Mouse (Mus musculus) E14TG2a.4 (cell line): ENCODE measurements around the gene Klf7.

Experiments used
- H3K27me3 ChIP-seq: 2 replicates; pipeline ENCODE4 v1.6.1; 2014; ENCODE audit warnings: low read length, control low read depth; ENCODE audit not compliant: insufficient read depth
- H3K36me3 ChIP-seq: 2 replicates; pipeline ENCODE4 v1.6.1; 2014; ENCODE audit warnings: low read length, control low read depth; ENCODE audit not compliant: insufficient read depth
- H3K4me1 ChIP-seq: replicated peaks from 2 replicates; pipeline ENCODE4 v1.6.1; 2014; ENCODE audit warnings: low read depth, low read length, control low read depth
- H3K4me3 ChIP-seq: replicated peaks from 2 replicates; pipeline ENCODE4 v1.5.1; 2014; ENCODE audit warnings: mild to moderate bottlenecking, low read length
- H3K9me3 ChIP-seq: 2 replicates; pipeline ENCODE4 v1.6.1; 2014; ENCODE audit warnings: low read length, control low read depth
- CTCF ChIP-seq: conservative IDR thresholded peaks from 2 replicates; pipeline ENCODE4 v1.5.1; 2014; ENCODE audit warnings: low read length
- NANOG ChIP-seq: IDR thresholded peaks from 2 replicates; pipeline ENCODE4 v1.6.1; 2014; ENCODE audit warnings: borderline replicate concordance, low read length, mixed read lengths
- POU5F1 ChIP-seq: IDR thresholded peaks from 2 replicates; pipeline ENCODE4 v1.6.1; 2014; ENCODE audit warnings: low read length, borderline replicate concordance

The Klf7 gene

GRCm38 (mm10) chr1:64040831-64041383 lies 81.2 kb downstream of the Klf7 start:
- no peak for TF ChIP-seq CTCF
- TF ChIP-seq POU5F1, result no peak
- TF ChIP-seq NANOG, result no peak
- Histone ChIP-seq H3K4me3 (no peak overlapping the region), H3K27me3 (no peaks in the 10 kb centered on the region), H3K9me3 (0 out of 2 replicates have a peak, but pooled peaks cover 4% of the 10 kb centered on the region), H3K4me1 (peaks cover 7% of the 10 kb centered on the region), H3K36me3 (peaks cover 7% of the 10 kb centered on the region; the same call in 1 of the 2 replicates)

DNA sequence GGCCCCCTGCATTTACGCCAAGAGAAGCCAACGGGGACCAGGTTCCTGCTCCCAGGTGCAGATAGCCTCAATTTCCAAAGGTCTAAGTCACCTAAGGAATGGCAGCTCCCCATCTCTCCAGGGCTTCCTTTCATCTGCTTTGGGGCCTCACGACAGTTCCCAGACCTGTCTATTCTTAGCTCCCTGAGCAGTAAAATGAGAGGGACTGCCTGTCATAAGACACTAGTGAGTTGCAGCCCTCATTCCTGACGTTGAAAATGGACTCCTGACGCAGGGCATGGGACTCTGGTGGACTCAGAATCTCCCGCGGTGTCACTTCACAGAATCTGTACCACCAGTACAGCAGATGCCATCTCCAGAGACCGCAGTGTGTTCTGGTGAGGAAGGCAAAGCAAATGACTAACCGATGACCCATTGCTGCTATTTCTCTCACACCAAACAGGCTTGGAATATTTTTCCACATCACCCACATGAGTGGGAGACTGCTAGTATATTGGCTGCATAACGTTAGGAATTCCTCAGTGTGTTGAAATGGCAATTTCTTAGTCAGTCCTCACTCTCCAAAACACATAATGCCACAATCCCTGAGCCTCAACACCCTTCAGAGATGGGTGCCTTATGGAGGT lies 81.9 kb downstream of the Klf7 start:
- no peak for TF ChIP-seq NANOG
- no peak for TF ChIP-seq POU5F1
- TF ChIP-seq CTCF, result no peak
- H3K4me1 ChIP-seq, result peaks cover 7% of the 10 kb centered on the region
- peaks cover 7% of the 10 kb centered on the region; the same call in 1 of the 2 replicates for H3K36me3 ChIP-seq
- H3K27me3 ChIP-seq, result no peaks in the 10 kb centered on the region
- H3K9me3 ChIP-seq, result 0 out of 2 replicates have a peak, but pooled peaks cover 4% of the 10 kb centered on the region
- no peak overlapping the region for H3K4me3 ChIP-seq

DNA sequence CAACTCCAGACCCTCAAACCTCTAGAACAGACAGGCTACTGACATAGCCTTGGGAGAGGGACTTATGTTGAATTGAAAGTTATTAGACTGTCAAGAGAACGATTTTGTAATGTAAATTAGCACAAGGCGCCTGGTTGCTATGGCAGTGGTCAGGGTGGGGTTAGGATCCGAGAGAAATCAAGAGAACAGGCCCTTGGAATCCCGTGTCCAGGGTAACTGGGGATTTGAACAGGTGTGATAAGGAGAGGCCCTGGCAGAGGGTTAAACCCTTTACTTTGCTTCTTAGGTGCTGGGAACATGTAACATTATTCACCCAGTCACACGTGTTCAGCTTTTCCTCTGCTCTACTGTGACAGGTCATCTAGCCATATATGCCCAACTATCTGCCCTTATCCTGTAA lies 83.7 kb downstream of the Klf7 start:
- H3K27me3 ChIP-seq, result no peaks in the 10 kb centered on the region
- peaks cover 7% of the 10 kb centered on the region; the same call in 1 of the 2 replicates for H3K36me3 ChIP-seq
- H3K4me3 ChIP-seq, result no peak overlapping the region
- 0 out of 2 replicates have a peak, but pooled peaks cover 4% of the 10 kb centered on the region for H3K9me3 ChIP-seq
- peaks cover 7% of the 10 kb centered on the region for H3K4me1 ChIP-seq
- TF ChIP-seq NANOG (no peak), CTCF (no peak), POU5F1 (no peak)

GRCm38 (mm10) chr1:64037800-64038199 lies 84.3 kb downstream of the Klf7 start:
- Histone ChIP-seq H3K9me3 (0 out of 2 replicates have a peak, but pooled peaks cover 4% of the 10 kb centered on the region), H3K4me3 (no peak overlapping the region), H3K4me1 (peaks cover 7% of the 10 kb centered on the region), H3K36me3 (peaks cover 7% of the 10 kb centered on the region; the same call in 1 of the 2 replicates), H3K27me3 (no peaks in the 10 kb centered on the region)
- no peak for TF ChIP-seq POU5F1
- TF ChIP-seq CTCF, result no peak
- no peak for TF ChIP-seq NANOG

GRCm38 (mm10) chr1:64036881-64037452 lies 85.1 kb downstream of the Klf7 start:
- H3K4me3 ChIP-seq, result no peak overlapping the region
- no peaks in the 10 kb centered on the region for H3K27me3 ChIP-seq
- H3K4me1 ChIP-seq, result peaks cover 7% of the 10 kb centered on the region
- no peak for TF ChIP-seq NANOG
- TF ChIP-seq CTCF, result no peak
- TF ChIP-seq POU5F1, result no peak
- H3K36me3 ChIP-seq, result peaks cover 7% of the 10 kb centered on the region; the same call in 1 of the 2 replicates
- 0 out of 2 replicates have a peak, but pooled peaks cover 4% of the 10 kb centered on the region for H3K9me3 ChIP-seq

- no peak for TF ChIP-seq NANOG
- no peak for TF ChIP-seq CTCF
- no peak for TF ChIP-seq POU5F1
- Histone ChIP-seq H3K4me1 (peaks cover 7% of the 10 kb centered on the region), H3K27me3 (no peaks in the 10 kb centered on the region), H3K36me3 (peaks cover 7% of the 10 kb centered on the region; the same call in 1 of the 2 replicates), H3K4me3 (no peak overlapping the region), H3K9me3 (0 out of 2 replicates have a peak, but pooled peaks cover under 1% of the 10 kb centered on the region)
Observed at GRCm38 (mm10) chr1:64035804-64036203, 86.3 kb downstream of the Klf7 start.

DNA sequence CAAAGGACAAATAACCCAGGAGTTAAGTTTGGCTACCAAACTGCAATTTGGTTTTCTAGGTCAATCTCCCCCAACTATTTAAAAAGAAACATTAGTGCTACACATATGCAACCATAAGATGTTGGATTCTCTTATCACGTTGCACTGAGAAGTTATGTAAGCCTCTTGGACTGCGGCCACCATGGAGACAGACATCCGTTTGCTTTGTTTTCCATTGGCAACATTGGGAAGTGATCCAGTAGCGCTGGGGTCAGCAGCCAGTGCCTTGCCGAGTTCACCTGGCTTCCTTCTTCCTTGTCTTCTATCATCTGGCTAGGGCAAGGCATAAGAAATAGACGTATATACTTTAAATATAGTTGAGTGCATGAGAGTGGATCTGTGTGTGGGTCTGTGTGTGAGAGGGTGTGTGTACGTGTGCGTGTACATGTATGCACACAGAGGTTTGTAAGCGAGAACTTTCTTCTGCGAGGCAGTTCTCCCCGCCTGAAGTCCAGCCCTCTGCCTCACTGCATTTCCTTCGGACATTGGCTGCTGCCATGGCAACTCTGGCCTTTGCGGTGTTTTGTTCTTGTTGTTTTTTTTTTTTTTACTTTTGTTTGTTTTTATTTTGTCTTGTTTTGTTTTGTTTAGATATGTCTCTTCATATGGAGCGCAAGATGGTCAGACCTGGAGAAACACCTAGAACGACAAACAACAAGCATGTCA lies 86.8 kb downstream of the Klf7 start:
- H3K27me3 ChIP-seq, result no peaks in the 10 kb centered on the region
- no peaks in the 10 kb centered on the region for H3K9me3 ChIP-seq
- no peak for TF ChIP-seq CTCF
- TF ChIP-seq NANOG, result no peak
- no peak for TF ChIP-seq POU5F1

DNA sequence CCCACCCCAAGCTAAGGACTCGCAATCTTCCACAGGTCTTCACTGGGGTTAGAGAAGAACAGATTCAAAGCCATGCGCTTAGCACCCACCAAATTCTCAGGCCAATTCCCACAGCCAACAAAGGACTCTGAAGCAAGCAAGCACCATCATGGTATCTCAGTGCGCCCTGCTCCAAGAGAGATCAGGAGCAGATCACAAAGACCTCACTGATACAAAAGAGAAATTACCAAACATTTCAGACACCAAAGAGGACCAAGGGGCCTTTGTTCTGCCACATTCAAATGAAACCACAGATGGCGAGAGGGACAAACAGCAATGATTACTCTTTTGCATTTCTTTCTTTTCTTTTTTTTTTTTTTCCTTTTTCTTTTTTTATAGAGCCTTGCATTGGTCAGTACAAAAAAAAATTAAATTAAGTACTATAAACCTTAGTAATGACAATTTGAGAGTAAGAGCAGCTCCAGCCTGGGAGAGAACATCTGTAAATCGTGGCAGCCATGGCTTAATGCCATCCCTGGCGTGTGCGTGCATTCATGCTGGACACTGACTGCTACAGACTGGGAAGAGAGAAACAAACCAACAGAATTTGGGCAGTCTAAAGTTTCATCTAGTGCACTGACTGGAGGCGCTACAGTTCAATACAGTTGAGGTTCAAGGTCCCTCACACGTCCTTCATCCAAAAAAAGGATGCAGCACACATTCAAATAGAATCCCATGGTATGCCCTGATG lies 89.4 kb downstream of the Klf7 start:
- Histone ChIP-seq H3K27me3 (no peaks in the 10 kb centered on the region), H3K36me3 (no peaks in the 10 kb centered on the region), H3K9me3 (no peaks in the 10 kb centered on the region), H3K4me1 (no peaks in the 10 kb centered on the region), H3K4me3 (no peak overlapping the region)
- TF ChIP-seq NANOG (no peak), CTCF (no peak), POU5F1 (no peak)

More for the DNA sequence above, 86.8 kb downstream of the Klf7 start:
- peaks cover 3% of the 10 kb centered on the region; the same call in 1 of the 2 replicates for H3K36me3 ChIP-seq
- peaks cover 7% of the 10 kb centered on the region for H3K4me1 ChIP-seq
- H3K4me3 ChIP-seq, result no peak overlapping the region
